Mouse (Mus musculus): ENCODE data around the gene Ptpn7. TPM values are rescaled to one million over a fixed set of nuclear protein-coding genes. Genes with fewer than 3 reads are reported as not detected.
A peak's percentile ranks its signal among the peaks of the same experiment; 100 is the strongest.
"Not testable (repeated sequence)": the region's sequence is repeated elsewhere in the genome, so short reads cannot be mapped to it uniquely, and the experiment has no call there.

The Ptpn7 gene
- total RNA-seq (2021), result under 1 TPM; 0.47 to 0.52 TPM

- peak; percentile 86 for DNase-seq
Measured at GRCm38 (mm10) chr1:135132473-135132872, at the start of gene Ptpn7. Gene Ptpn7, plus strand, starts transcription at chr1:135132700.

DNA sequence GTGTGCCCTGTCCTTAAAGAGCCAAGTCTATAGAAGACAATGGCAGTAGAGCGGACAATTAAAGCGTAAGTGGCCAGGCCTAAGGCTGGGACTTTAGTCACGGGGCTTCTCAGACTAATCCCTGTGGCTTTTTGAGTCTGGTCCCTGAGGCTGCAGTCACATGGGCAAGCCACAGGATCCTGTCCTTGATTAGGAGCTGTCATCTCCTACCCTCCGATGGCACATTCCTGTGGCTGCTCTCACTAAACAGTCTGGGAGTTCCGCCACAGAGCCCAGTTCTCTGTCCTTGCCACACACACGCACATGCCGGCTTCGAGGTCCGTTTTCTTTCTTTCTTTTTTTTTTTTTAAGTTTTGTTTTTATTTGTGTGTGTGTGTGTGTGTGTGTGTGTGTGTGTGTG lies 49.0 kb upstream of the Ptpn7 start:
- peak; percentile 55 for DNase-seq

DNA sequence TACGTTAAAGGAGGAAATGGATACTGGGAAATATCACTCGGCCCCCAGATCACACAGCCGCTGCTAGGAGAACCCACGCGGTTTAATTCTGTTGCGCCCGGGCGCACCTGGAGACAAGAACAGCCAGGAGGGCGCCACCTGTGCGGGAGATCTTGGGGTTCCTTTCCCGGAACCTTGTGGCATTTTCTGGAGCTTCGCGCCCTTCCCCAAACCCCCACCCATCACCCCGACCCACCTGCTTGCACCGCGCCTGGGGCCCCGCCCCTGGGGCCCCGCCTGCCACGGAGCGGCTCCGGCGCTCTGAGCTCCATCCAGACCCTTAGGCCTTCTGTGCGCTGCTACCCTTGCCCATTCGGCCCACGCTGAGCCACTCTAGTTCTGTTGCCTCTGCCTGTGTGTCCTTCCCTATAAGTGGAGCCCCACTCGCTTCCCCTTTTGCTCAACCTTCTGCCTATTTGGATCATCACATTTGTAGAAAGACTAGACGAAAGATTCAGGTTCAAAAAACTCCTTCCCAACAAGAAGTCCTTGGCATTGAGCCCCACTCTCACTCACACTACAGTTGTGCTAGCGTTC lies 47.1 kb upstream of the Ptpn7 start:
- DNase-seq, result no peak

DNA sequence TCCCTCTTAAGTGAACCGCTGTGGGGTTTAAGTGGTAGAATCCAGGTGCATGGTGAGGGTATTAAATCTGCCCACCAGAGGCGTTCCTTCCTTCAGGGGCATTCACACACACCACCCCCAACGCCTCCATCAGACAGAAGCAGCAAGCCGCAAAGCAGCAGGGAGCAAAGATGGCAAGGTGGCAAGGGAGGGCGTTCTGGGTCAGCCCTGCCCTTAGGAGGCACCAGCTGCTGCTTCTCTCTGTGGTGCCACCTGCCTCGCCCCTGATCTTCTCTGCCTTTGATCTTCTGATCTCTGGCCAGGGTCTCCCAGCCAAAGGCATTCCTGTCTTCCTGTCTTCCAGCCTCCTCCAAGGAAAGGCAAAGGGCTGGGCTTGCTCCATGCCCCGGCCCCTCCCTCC lies 46.5 kb upstream of the Ptpn7 start:
- DNase-seq, result no peak

GRCm38 (mm10) chr1:135087414-135087813 lies 45.1 kb upstream of the Ptpn7 start:
- DNase-seq, result no peak

DNA sequence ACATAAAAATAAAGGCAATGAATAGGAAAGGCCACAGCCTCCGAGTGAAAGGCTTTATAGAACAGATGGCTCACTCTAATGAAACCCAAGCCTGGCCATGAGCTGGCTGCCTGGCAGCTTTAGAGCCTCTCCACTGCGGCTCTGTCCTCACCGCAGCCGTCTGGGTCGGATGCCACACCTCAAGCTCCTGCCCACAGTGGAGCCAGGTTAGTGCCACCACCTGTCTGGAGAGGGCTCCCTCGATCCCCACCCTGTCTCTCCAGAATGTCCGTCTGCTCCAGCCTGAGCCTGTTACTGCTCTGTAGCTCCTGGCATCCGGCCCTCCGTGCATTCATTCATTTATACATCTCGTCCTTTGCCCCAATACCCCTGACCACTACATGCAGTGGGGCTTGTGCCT lies 42.9 kb upstream of the Ptpn7 start:
- DNase-seq, result no peak

GRCm38 (mm10) chr1:135090914-135091313 lies 41.6 kb upstream of the Ptpn7 start:
- DNase-seq, result no peak

DNA sequence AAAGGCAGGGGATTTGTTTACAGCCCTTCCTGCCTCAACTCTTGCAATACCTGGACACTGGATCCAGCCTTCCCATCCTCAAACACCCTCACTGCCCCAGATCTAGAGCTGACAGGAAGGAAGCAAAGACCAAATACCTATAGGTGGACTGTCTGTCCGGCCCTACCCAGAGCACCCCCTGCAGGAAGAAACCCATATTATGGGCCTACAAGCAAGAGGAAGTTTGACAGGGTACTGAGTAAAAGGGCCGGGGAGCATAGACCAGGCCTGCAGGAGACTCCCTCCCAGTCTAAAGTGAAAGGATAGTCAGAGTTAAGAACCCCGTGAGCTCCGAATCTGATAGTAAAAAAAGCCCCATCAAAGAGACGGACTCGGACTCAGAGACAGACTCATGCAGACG lies 37.8 kb upstream of the Ptpn7 start:
- no peak for DNase-seq

DNA sequence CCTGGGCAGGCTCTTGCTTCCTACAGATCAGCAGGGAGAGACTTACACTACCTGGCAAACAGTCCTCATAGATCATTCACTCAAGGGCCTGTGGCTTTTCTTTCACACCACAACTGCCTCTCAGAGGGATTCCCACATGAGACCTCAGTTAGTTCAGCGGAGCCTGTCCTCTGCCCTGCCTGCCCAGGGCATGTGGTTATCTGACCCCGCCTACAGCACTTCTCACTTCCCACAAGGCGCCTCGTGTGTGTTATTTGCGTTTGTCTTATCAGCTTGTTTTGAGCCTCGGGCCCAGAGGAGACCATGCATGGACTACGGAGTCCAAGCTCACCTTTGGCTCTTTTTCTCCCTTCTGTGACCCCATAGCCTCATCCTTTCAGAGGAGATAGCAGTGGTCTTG lies 37.3 kb upstream of the Ptpn7 start:
- DNase-seq, result no peak

DNA sequence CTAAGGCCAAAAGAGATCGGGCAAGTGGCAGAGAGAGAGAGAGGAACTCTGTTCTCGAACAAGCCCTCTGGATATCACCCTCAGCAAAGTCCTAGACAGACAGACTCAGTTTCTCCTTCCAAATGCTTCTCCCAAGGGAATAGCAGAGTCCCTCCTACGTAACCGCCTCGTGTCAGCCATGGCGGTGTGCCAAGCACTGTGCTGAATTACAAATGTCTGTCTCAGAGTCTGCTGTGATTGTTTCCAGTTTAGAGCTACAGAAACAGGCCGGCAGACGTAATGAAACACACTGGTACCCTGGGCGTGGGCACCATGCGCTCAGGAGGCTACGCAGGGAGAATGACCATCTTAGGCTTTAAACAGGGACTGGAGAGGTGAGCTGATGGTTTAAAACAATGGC lies 36.2 kb upstream of the Ptpn7 start:
- no peak for DNase-seq

- DNase-seq, result no peak
Measured at GRCm38 (mm10) chr1:135097441-135097840, 35.1 kb upstream of the Ptpn7 start.

DNA sequence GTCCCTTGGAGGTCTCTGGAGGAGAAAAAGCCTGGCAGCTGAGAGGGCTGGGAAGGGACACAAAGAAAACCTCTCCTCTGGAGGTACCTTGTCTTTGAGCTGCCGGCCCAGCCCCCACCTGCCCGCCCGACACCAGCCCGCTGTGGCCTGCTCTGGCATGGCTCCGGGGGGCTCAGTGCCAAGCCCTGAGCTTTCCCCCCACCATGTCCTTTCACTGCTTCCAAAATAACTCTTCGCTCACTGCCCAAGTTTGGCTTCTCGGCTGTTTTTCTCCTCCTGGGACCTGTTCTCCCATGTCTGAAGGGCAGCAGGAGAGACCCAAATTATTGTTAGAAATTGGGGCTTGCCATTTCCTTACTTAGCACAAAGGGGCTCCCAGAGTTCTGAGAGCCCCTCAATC lies 34.1 kb upstream of the Ptpn7 start:
- peak; percentile 87 for DNase-seq

GRCm38 (mm10) chr1:135100400-135100799 lies 32.1 kb upstream of the Ptpn7 start:
- DNase-seq, result no peak

DNA sequence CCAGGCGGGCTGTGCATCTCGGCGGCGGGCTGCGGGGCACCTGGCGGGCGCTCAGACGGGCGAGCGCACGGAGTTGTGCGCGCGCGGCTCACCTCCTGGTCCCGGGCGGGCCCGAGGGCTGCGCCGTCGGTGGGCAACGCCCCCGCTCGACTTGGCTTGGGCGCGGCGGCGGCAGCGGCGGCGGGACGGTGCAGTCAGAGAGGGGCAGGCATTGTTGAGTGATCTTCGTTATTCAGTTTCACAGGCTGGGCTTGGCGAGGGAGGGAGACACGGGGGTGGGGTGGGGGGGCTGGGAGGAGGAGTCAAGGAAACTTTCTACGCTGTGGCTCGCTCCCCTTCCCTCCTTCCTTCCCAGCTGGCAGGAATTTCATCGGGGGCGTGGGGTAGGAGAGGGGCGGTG lies 27.4 kb upstream of the Ptpn7 start, which contains the start of gene Lgr6:
Gene Lgr6 (minus strand): TSS at position 153 of the 400 bp plus-strand sequence.
- DNase-seq, result peak; percentile 49

- DNase-seq, result peak; percentile 86
Measured at GRCm38 (mm10) chr1:135105951-135106350, 26.5 kb upstream of the Ptpn7 start.

GRCm38 (mm10) chr1:135108611-135109010 lies 23.9 kb upstream of the Ptpn7 start:
- DNase-seq, result peak; percentile 68

DNA sequence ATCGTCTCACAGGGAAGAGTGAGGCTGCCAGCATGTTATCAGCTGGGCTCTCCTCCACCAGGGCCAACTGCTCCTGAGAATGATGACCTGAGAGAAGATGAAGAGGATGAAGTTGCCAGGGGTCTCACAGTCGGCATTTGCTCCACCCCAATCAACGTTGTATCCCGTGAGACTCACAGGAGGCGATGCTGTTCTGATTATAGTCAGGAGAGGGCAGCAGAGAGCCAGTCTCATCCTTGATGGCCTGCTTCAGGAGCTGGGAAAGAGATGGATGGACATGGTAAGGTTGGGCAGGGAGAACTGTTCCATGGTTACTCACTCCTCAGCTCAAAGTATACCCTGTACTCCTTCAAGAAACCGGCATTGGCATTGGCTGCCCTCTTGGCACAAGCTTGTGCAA lies 22.4 kb upstream of the Ptpn7 start:
- peak; percentile 85 for DNase-seq

- DNase-seq, result not testable (repeated sequence)
Measured at GRCm38 (mm10) chr1:135111271-135111670, 21.2 kb upstream of the Ptpn7 start.

DNA sequence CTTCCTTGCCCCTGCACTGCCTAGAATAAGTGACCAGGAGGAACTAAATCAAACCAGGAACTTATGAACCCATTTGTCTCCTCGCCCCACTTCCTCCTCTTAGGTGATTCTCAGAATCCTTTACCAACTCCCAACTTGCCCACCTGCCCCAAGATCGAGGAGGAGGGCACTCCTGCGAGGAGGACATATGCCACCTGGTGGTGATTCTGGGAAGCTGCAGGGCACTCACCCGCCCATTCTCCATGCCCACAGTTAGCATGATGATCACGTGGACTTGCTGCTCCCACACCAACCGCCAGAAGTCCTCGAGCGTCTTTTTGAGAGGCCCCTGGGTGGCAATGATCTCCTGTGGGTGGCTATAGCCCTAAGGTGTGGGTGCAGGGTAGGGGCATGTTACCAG lies 19.8 kb upstream of the Ptpn7 start:
- DNase-seq, result peak; percentile 50

DNA sequence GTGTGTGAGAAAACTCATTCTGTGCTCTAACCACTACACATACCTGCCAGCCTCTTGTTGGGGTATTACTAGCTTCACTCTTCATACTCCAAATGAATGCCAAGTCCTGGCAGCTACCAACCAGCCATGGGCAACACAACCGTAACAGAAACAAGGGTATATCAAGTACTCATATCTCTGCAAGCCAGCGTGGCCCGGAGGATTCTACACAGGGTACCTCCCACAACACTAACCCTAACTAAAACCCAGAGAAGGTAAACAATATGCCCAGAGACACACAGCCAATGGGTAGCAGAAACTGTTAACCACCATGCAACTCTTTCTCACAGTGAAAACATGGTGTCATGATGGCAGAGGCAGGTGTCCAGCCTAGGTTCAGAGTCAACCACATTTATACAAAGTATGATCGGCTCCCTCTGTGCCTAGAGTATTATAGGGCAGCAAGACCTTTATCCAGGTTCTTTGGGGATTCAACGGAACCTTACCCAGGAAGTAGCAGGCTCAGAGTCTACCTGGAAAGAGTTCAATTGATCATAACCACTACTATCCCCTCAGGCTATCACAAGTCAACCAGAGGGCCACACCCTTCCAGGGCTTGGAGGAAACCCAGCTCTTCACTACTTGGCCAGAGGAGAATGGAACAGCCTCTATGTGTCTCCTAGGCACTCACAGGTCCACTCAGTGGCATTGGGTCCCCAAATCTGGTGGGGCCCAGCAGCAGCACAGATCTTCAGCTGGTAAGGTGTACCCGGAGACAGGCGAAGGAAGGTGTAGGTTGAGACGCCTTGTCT lies 7.7 kb upstream of the Ptpn7 start:
- DNase-seq, result no peak

- DNase-seq, result no peak
Measured at GRCm38 (mm10) chr1:135125990-135126389, 6.5 kb upstream of the Ptpn7 start.

DNA sequence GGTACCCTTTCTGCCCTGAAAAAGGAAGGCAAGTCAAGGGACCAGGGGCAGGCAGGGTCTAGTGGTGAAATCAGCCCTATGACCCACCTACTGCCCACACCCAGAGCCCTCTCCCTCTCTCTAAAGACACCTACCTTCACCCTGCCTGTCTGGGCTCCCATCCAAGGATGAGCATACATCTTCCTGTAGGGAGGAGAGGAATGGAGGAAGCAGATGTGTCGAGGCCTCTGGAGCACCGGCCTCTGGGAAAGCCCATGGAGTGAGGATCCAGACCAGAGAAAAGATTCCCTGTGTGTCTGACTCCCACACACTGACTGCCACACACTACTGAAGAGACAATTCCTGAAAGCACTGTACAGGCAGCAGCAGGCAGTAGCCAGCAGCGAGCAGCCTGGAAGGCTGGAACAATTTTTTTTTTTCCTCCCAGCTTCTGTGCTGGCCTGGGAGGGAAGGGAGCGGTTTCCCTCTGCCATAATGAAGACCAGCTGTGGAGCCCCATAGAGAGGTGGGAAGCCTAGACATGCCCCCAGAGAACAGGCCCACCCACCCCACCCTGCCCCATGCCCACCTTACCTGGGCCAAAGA lies 6.0 kb upstream of the Ptpn7 start:
- no peak for DNase-seq

DNA sequence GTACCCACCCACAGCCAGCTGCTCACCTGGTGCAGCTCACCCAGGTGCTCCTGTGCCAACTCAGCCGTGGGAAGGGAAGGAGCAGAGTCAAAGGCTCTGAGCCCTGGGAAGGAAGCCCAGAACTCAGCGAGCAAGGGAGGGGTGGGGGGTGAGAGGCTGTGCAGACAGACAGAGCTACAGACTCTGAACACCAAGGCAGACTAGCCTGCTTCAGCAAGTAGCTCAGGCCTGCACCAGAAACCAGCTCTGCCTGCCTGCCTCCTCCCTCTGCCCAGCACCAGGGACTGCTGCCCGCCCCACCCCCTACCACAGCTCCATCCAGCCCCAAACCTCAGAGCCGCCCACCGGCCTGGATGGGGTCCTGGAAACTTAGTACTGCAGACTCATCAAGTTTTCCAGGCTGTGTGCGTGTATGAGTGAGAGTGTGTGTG lies 4.5 kb upstream of the Ptpn7 start:
- no peak for DNase-seq

GRCm38 (mm10) chr1:135128986-135129385 lies 3.5 kb upstream of the Ptpn7 start:
- no peak for DNase-seq

All from heart, postnatal 4 days (tissue).